Mouse (Mus musculus) telencephalon, adult 2 months (tissue): ENCODE measurements around the gene Galnt11.

ENCODE experiments used
- DNase-seq: peaks from one replicate; pipeline ENCODE4 v3.0.0-alpha.2; 2011; ENCODE audit warnings: low read depth, low spot score

Gene Galnt11

GRCm38 (mm10) chr5:25254491-25254890 lies 32.8 kb downstream of the Galnt11 start:
- DNase-seq: no peak

- DNase-seq: peak; percentile 64
Observed at GRCm38 (mm10) chr5:25256686-25257085, 35.0 kb downstream of the Galnt11 start.

- no peak for DNase-seq
Observed at GRCm38 (mm10) chr5:25261452-25261851, 39.7 kb downstream of the Galnt11 start.

GRCm38 (mm10) chr5:25262266-25262665 lies 40.6 kb downstream of the Galnt11 start:
- DNase-seq: no peak

- DNase-seq: no peak
Observed at GRCm38 (mm10) chr5:25268258-25268888, 46.7 kb downstream of the Galnt11 start.

DNA sequence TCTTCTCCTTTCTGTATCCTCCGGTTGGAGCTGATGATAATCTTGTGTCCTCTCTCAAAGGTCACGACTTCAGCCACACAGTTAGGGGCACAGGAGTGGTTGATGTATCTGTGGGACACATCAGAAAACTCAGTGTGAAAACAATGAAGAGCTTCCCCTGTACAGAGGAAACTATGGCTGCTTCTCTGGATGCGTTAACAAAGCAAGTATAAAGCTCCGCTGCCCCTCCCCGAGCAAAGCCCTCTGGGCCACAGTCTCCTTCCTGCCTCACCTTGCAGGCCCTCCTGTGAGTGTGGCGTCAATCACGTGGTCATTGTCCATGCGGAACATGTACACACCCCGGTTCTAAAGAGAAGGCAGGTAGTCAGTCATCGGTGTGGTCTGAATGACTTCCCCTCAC lies 53.9 kb downstream of the Galnt11 start:
- no peak for DNase-seq

- no peak for DNase-seq
Observed at GRCm38 (mm10) chr5:25276365-25276764, 54.7 kb downstream of the Galnt11 start.

DNA sequence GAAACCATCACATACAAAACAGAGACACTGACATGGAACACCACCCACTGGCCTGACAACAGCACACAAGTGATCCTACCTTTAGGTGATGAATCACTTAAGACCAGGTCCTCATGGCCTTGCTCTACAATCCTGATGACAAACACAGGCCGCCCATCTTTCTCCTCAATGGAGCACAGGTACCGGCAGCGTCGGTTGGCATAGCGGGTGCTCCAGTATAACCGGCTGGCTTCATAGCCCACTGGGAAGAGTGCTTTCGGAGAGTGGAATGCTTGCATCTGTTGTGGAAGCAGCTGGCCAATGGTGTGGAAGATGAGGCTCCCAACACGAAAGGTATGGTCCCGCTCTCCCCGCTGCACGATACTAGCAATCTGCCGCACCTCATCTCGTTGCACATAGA lies 62.3 kb downstream of the Galnt11 start:
- no peak for DNase-seq

- peak; percentile 64 for DNase-seq
Observed at GRCm38 (mm10) chr5:25296830-25297229, 75.1 kb downstream of the Galnt11 start.

- DNase-seq: no peak
Observed at GRCm38 (mm10) chr5:25310226-25310625, 88.5 kb downstream of the Galnt11 start.

GRCm38 (mm10) chr5:25313881-25314280 lies 92.2 kb downstream of the Galnt11 start:
- DNase-seq: no peak
